Mouse (Mus musculus): ENCODE data around the gene Tas2r104. TPM values are rescaled to one million over a fixed set of nuclear protein-coding genes. Genes with fewer than 3 reads are reported as not detected.

Tas2r104 gene
- polyA plus RNA-seq (2015; fragmentation: Nextera tagmentation; extraction: Ambion mirVana): not detected in 2 replicates

DNA sequence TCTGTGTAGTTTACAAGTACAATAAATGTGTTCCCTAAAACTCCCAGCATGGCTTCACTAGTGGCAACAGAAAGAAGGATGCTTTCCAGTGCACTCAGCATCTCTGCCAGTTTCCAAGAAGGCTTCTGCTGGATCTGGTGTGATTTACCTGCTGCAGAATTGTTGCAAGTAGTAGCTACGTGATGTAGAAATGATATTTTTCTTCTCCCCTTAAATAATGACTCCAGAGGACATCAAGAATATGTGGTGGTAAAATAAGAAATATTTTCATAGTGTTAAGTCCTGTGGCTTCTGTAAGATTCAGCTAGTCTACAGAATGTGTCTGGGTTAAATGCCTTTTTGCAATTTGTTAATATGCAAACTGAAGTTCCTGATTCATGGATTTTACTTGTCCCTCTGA, at the start of gene Tas2r104:
Gene Tas2r104 (minus strand): TSS at position 101 of the 400 bp plus-strand sequence.
- no peaks in the 10 kb centered on the region for H3K4me1 ChIP-seq (replicated peaks; ENCODE audit: control insufficient read depth, insufficient read depth, low read length)
- H3K27me3 ChIP-seq (ENCODE audit: control insufficient read depth, insufficient read depth, low read depth, low read length): no peaks in the 10 kb centered on the region
- H3K36me3 ChIP-seq (ENCODE audit: control insufficient read depth, insufficient read depth, low read length): no peaks in the 10 kb centered on the region
- no peak within 1 kb of the TSS for H3K4me3 ChIP-seq (ENCODE audit: low read length)
- no peak within 1 kb of the TSS for H3K4me2 ChIP-seq (ENCODE audit: low read depth, low read length)
- ATAC-seq (ENCODE audit: low read depth): no peak
- 73% methylated on average over 1 of the region's 1 CpGs for WGBS
- H3K9ac ChIP-seq (ENCODE audit: low read length): no peak within 1 kb of the TSS
- H3K9me3 ChIP-seq (ENCODE audit: control insufficient read depth, low read length): no peaks in the 10 kb centered on the region; the same call in 1 of the 2 replicates
- H3K27ac ChIP-seq (ENCODE audit: low read length): no peak within 1 kb of the TSS

DNA sequence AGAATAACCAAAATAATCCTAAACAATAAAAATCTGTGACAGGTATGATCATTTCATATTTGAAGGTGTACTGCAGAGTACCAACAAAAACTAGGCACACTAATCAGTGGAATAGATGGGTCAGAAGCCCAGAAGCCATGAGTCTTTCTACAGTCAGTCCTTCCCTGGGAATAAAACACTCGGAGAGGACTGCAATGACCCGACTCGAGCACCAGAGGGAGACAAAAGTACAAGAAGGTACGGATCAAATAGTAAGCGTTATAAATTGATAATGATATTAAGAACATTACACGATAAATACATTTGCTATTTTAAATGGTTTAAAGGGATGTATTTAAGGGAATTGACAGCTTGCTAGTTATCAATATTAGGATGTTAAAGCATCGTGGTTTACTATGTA, 27.3 kb upstream of the Tas2r104 start:
- Histone ChIP-seq H3K4me1 (replicated peaks; ENCODE audit: control insufficient read depth, insufficient read depth, low read length) (no peaks in the 10 kb centered on the region), H3K27me3 (ENCODE audit: control insufficient read depth, insufficient read depth, low read depth, low read length) (no peaks in the 10 kb centered on the region), H3K27ac (ENCODE audit: low read length) (no peak overlapping the region), H3K4me3 (ENCODE audit: low read length) (no peak overlapping the region), H3K9ac (ENCODE audit: low read length) (no peak overlapping the region), H3K4me2 (ENCODE audit: low read depth, low read length) (no peak overlapping the region), H3K36me3 (ENCODE audit: control insufficient read depth, insufficient read depth, low read length) (no peaks in the 10 kb centered on the region), H3K9me3 (ENCODE audit: control insufficient read depth, low read length) (no peaks in the 10 kb centered on the region)
- WGBS: 40% methylated on average over 7 of the region's 7 CpGs
- ATAC-seq (ENCODE audit: low read depth): no peak

GRCm38 (mm10) chr6:131689963-131690362, 4.4 kb upstream of the Tas2r104 start, which contains the start of gene Tas2r114:
Gene Tas2r114, minus strand, starts transcription at chr6:131690063.
- Histone ChIP-seq H3K4me3 (ENCODE audit: low read length) (no peak within 1 kb of the TSS), H3K9ac (ENCODE audit: low read length) (no peak within 1 kb of the TSS), H3K4me1 (replicated peaks; ENCODE audit: control insufficient read depth, insufficient read depth, low read length) (no peaks in the 10 kb centered on the region), H3K27ac (ENCODE audit: low read length) (no peak within 1 kb of the TSS), H3K36me3 (ENCODE audit: control insufficient read depth, insufficient read depth, low read length) (no peaks in the 10 kb centered on the region), H3K27me3 (ENCODE audit: control insufficient read depth, insufficient read depth, low read depth, low read length) (no peaks in the 10 kb centered on the region), H3K4me2 (ENCODE audit: low read depth, low read length) (no peak within 1 kb of the TSS), H3K9me3 (ENCODE audit: control insufficient read depth, low read length) (peaks cover 2% of the 10 kb centered on the region)
- no peak for ATAC-seq (ENCODE audit: low read depth)

DNA sequence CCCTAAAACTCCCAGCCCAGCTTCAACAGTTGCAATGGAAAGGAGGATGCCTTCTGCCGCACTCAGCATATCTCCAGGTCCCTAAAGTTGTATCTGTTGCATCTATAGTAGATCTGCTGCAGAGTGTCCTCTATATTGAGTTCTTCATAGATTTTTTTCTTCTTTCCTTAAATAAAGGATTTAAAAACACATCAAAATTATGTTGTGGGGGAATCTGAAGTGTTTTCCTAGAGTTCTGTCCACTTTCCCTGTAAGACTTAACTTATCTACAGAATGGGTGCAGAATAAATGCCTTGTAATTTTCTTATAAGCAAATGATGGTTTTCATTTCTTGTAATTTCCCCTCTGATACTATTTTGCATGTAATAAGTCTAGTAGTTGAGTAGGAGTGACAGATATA, 1.9 kb upstream of the Tas2r104 start, which contains the start of gene Tas2r105:
Gene Tas2r105 (minus strand): TSS at position 101 of the 400 bp plus-strand sequence.
- WGBS: 62% methylated on average over 1 of the region's 1 CpGs
- Histone ChIP-seq H3K4me1 (replicated peaks; ENCODE audit: control insufficient read depth, insufficient read depth, low read length) (no peaks in the 10 kb centered on the region), H3K36me3 (ENCODE audit: control insufficient read depth, insufficient read depth, low read length) (no peaks in the 10 kb centered on the region), H3K4me2 (ENCODE audit: low read depth, low read length) (no peak within 1 kb of the TSS), H3K9me3 (ENCODE audit: control insufficient read depth, low read length) (peaks cover 2% of the 10 kb centered on the region), H3K27me3 (ENCODE audit: control insufficient read depth, insufficient read depth, low read depth, low read length) (no peaks in the 10 kb centered on the region), H3K4me3 (ENCODE audit: low read length) (no peak within 1 kb of the TSS), H3K27ac (ENCODE audit: low read length) (no peak within 1 kb of the TSS), H3K9ac (ENCODE audit: low read length) (no peak within 1 kb of the TSS)
- ATAC-seq (ENCODE audit: low read depth): no peak

DNA sequence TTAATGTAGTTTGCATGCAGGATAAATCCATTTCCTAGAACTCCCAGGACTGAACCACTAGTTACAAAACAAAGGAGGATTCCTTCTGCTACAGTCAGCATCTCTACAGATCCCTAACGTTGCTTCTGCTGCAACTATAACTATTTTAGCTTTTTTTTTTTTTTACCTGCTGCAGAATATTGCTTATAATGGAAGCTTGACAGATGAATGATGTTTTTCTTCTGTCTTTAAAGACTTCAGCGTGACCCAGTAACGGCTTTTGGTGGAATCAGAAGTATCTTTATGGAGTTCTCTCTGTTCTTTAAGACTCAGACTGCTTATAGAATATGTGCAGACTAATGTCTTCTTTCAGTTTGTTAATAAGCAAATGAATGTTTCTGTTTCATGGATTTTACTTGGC, 6.8 kb downstream of the Tas2r104 start, which contains the start of gene Tas2r106:
Gene Tas2r106 (minus strand): TSS at position 101 of the 400 bp plus-strand sequence.
- Histone ChIP-seq H3K4me1 (replicated peaks; ENCODE audit: control insufficient read depth, insufficient read depth, low read length) (no peaks in the 10 kb centered on the region), H3K27ac (ENCODE audit: low read length) (no peak within 1 kb of the TSS), H3K27me3 (ENCODE audit: control insufficient read depth, insufficient read depth, low read depth, low read length) (no peaks in the 10 kb centered on the region), H3K36me3 (ENCODE audit: control insufficient read depth, insufficient read depth, low read length) (no peaks in the 10 kb centered on the region), H3K4me3 (ENCODE audit: low read length) (no peak within 1 kb of the TSS), H3K4me2 (ENCODE audit: low read depth, low read length) (no peak within 1 kb of the TSS), H3K9ac (ENCODE audit: low read length) (no peak within 1 kb of the TSS), H3K9me3 (ENCODE audit: control insufficient read depth, low read length) (no peaks in the 10 kb centered on the region)
- no peak for ATAC-seq (ENCODE audit: low read depth)
- 54% methylated on average over 3 of the region's 3 CpGs for WGBS

DNA sequence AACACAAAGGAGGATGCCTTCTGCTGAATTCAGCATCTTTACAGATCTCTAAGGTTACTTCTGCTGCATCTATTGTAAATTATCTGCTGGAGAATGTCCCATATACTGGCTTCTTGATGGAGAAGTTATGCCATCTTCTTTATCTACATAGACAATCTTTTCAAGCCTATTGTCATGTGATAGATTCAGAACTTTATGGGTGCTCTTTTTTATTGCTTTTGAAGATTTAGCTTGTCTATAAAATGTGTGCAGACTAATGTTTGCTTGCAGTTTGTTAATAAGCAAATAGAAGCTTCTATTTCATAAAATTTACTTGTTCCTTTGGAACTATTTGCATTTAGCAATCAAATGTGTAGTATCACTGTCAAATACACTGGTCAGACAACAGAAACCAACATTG, 25.5 kb downstream of the Tas2r104 start, which contains the start of gene Tas2r107:
Gene Tas2r107 (minus strand): TSS at position 101 of the 400 bp plus-strand sequence.
- Histone ChIP-seq H3K4me2 (ENCODE audit: low read depth, low read length) (no peak within 1 kb of the TSS), H3K27ac (ENCODE audit: low read length) (no peak within 1 kb of the TSS), H3K36me3 (ENCODE audit: control insufficient read depth, insufficient read depth, low read length) (no peaks in the 10 kb centered on the region), H3K4me1 (replicated peaks; ENCODE audit: control insufficient read depth, insufficient read depth, low read length) (no peaks in the 10 kb centered on the region), H3K9me3 (ENCODE audit: control insufficient read depth, low read length) (no peaks in the 10 kb centered on the region), H3K4me3 (ENCODE audit: low read length) (no peak within 1 kb of the TSS), H3K27me3 (ENCODE audit: control insufficient read depth, insufficient read depth, low read depth, low read length) (no peaks in the 10 kb centered on the region), H3K9ac (ENCODE audit: low read length) (no peak within 1 kb of the TSS)
- ATAC-seq (ENCODE audit: low read depth): no peak

Other genes starting within 250 kb of the Tas2r104 start
- gene 5430401F13Rik, start 199.3 kb downstream of the Tas2r104 start, polyA plus RNA-seq (2015; fragmentation: Nextera tagmentation; extraction: Ambion mirVana): not detected in 2 replicates
- gene Gm6619, start 199.3 kb downstream of the Tas2r104 start, polyA plus RNA-seq (2015; fragmentation: Nextera tagmentation; extraction: Ambion mirVana): not detected in 2 replicates
- not detected in 2 replicates for gene Tas2r130, start 54.8 kb downstream of the Tas2r104 start, polyA plus RNA-seq (2015; fragmentation: Nextera tagmentation; extraction: Ambion mirVana)
- not detected in 2 replicates for gene Tas2r107, start 25.6 kb downstream of the Tas2r104 start, polyA plus RNA-seq (2015; fragmentation: Nextera tagmentation; extraction: Ambion mirVana)
- not detected in 2 replicates for gene Tas2r106, start 6.9 kb downstream of the Tas2r104 start, polyA plus RNA-seq (2015; fragmentation: Nextera tagmentation; extraction: Ambion mirVana)
- not detected in 2 replicates for gene Tas2r105, start 1.8 kb upstream of the Tas2r104 start, polyA plus RNA-seq (2015; fragmentation: Nextera tagmentation; extraction: Ambion mirVana)
- not detected in 2 replicates for gene Tas2r114, start 4.3 kb upstream of the Tas2r104 start, polyA plus RNA-seq (2015; fragmentation: Nextera tagmentation; extraction: Ambion mirVana)